Mouse (Mus musculus): ENCODE results near the gene Phldb1. TPM values are rescaled to one million over a fixed set of nuclear protein-coding genes. Genes with fewer than 3 reads are reported as not detected.

The Phldb1 gene
- polyA plus RNA-seq, 1 experiment from 2014 or later: 44.5 TPM

- H3K4me2 ChIP-seq: no peak overlapping the region
- 87% methylated on average over 1 of the region's 1 CpGs for WGBS
- H3K27ac ChIP-seq: no peak overlapping the region
- peaks cover 6% of the 10 kb centered on the region; the same call in 1 of the 2 replicates for H3K27me3 ChIP-seq
- H3K9me3 ChIP-seq: no peaks in the 10 kb centered on the region
- peaks cover 42% of the 10 kb centered on the region for H3K36me3 ChIP-seq
- no peak for ATAC-seq (ENCODE audit: low FRiP score)
- no peaks in the 10 kb centered on the region for H3K4me1 ChIP-seq (replicated peaks)
- no peak overlapping the region for H3K9ac ChIP-seq
- no peak overlapping the region for H3K4me3 ChIP-seq
These were observed 5.7 kb upstream of the Phldb1 start for GRCm38 (mm10) chr9:44740663-44741192.

GRCm38 (mm10) chr9:44737240-44737949 is 2.4 kb upstream of the Phldb1 start:
- no peak for ATAC-seq (ENCODE audit: low FRiP score)
- Histone ChIP-seq H3K4me2 (no peak overlapping the region), H3K27me3 (peaks cover 38% of the 10 kb centered on the region), H3K4me1 (replicated peaks) (peaks cover 24% of the 10 kb centered on the region), H3K9ac (no peak overlapping the region), H3K9me3 (no peaks in the 10 kb centered on the region), H3K27ac (no peak overlapping the region), H3K36me3 (peaks cover 9% of the 10 kb centered on the region), H3K4me3 (no peak overlapping the region)
- WGBS: 62% methylated on average over 8 of the region's 8 CpGs

- no peak overlapping the region for H3K9ac ChIP-seq
- peaks cover 6% of the 10 kb centered on the region for H3K36me3 ChIP-seq
- no peak for ATAC-seq (ENCODE audit: low FRiP score)
- H3K4me1 ChIP-seq (replicated peaks): peaks cover 24% of the 10 kb centered on the region
- no peaks in the 10 kb centered on the region for H3K9me3 ChIP-seq
- 52% methylated on average over 2 of the region's 2 CpGs for WGBS
- peaks cover 41% of the 10 kb centered on the region for H3K27me3 ChIP-seq
- H3K4me2 ChIP-seq: no peak overlapping the region
- H3K27ac ChIP-seq: no peak overlapping the region
- no peak overlapping the region for H3K4me3 ChIP-seq
These were observed 1.3 kb upstream of the Phldb1 start for GRCm38 (mm10) chr9:44736301-44736700.

- H3K36me3 ChIP-seq: peaks cover 2% of the 10 kb centered on the region; the same call in 1 of the 2 replicates
- no peak overlapping the region for H3K9ac ChIP-seq
- no peak overlapping the region for H3K4me3 ChIP-seq
- H3K9me3 ChIP-seq: no peaks in the 10 kb centered on the region
- H3K4me2 ChIP-seq: no peak overlapping the region
- H3K27me3 ChIP-seq: peaks cover 41% of the 10 kb centered on the region
- H3K4me1 ChIP-seq (replicated peaks): peaks cover 24% of the 10 kb centered on the region
- no peak for ATAC-seq (ENCODE audit: low FRiP score)
- WGBS: 79% methylated on average over 6 of the region's 6 CpGs
- no peak overlapping the region for H3K27ac ChIP-seq
These were observed 888 bp upstream of the Phldb1 start for GRCm38 (mm10) chr9:44735886-44736285.

DNA sequence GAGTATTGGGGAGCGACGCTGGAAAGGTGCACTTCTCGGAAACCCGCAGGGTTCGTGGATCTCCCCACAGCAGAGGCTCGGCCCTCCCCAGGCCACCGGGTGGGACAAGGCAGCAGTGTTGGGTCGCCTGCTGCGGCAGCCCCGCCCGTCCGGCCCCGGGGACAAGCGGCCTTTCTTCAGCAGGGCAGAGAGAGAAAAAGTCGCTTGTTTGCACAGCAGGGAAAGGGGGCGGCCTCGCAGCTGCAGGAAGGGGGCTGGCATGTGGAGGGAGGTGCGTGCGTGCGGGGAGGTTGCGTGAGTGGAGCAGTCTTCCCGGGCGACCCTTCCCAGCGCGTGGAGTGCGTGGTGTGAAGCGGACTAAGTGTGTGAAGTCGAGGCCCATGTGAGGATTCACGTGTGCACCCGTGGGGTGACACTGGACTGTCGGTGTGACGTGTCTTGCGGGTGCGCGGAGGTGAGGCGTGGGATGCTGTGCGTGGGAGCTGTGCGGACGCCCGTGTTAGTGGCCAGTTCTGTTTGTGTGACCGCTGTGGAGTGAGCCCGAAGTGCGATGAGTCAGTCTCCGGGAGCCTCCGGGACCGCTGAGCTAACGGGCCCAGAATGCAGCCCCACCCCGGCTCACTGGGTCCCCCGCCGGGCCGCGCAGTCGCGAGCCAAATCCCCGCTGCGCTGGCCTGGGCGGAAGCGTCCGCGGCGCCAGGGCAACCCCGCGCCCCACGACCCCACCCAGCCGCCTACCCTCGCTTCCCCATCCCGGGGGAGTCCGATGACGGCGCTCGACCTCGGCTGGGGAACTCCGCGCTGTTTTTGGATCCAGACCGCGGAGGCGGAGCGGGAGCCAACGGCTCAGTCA is 1.1 kb downstream of the Phldb1 start:
- peak overlapping the region; percentile 30 for H3K27ac ChIP-seq
- H3K4me2 ChIP-seq: peak overlapping the region; percentile 97
- peaks cover 41% of the 10 kb centered on the region for H3K27me3 ChIP-seq
- peak overlapping the region; percentile 59 for H3K4me3 ChIP-seq
- ATAC-seq (ENCODE audit: low FRiP score): peak; percentile 46
- H3K9ac ChIP-seq: peak overlapping the region; percentile 79
- no peaks in the 10 kb centered on the region for H3K36me3 ChIP-seq
- H3K4me1 ChIP-seq (replicated peaks): peaks cover 24% of the 10 kb centered on the region
- no peaks in the 10 kb centered on the region for H3K9me3 ChIP-seq
- WGBS: under 1% methylated on average over 77 of the region's 79 CpGs

- Histone ChIP-seq H3K36me3 (no peaks in the 10 kb centered on the region), H3K9me3 (no peaks in the 10 kb centered on the region), H3K9ac (peak overlapping the region; percentile 79), H3K4me3 (peak overlapping the region; percentile 59), H3K4me2 (peak overlapping the region; percentile 97), H3K4me1 (replicated peaks) (peaks cover 24% of the 10 kb centered on the region), H3K27me3 (peaks cover 41% of the 10 kb centered on the region), H3K27ac (peak overlapping the region; percentile 30)
- 53% methylated on average over 12 of the region's 12 CpGs for WGBS
- no peak for ATAC-seq (ENCODE audit: low FRiP score)
These were observed 2.0 kb downstream of the Phldb1 start for GRCm38 (mm10) chr9:44732921-44733530.

DNA sequence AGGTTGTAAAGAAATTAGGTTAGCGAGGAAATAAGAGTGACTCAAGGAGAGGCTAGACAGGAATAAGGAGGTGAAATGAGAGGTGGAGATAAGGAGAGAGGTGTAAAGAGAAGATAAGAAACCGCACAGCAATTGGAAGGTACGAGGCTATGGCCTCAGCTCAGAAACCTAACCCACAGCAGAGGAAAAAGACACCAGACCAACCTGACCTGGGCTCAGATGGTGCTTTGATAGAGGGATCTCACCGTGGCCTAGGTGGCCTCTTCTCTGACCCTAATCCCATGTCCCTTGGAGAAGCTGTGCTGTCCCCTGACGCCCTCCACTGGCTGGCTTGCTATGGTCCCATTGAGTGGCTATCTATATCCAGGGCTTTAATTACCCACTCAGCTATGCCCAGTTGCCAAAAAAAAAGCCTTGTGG is 2.9 kb downstream of the Phldb1 start:
- Histone ChIP-seq H3K27ac (no peak overlapping the region), H3K9ac (no peak overlapping the region), H3K27me3 (peaks cover 41% of the 10 kb centered on the region), H3K9me3 (no peaks in the 10 kb centered on the region), H3K4me2 (no peak overlapping the region), H3K4me3 (no peak overlapping the region), H3K36me3 (no peaks in the 10 kb centered on the region), H3K4me1 (replicated peaks) (peaks cover 28% of the 10 kb centered on the region)
- 78% methylated on average over 5 of the region's 5 CpGs for WGBS
- ATAC-seq (ENCODE audit: low FRiP score): no peak

GRCm38 (mm10) chr9:44727441-44727840 is 7.6 kb downstream of the Phldb1 start:
- no peak overlapping the region for H3K4me2 ChIP-seq
- no peak for ATAC-seq (ENCODE audit: low FRiP score)
- H3K36me3 ChIP-seq: no peaks in the 10 kb centered on the region
- 67% methylated on average over 5 of the region's 5 CpGs for WGBS
- H3K9ac ChIP-seq: no peak overlapping the region
- H3K9me3 ChIP-seq: no peaks in the 10 kb centered on the region
- peaks cover 3% of the 10 kb centered on the region for H3K27me3 ChIP-seq
- H3K4me3 ChIP-seq: no peak overlapping the region
- peaks cover 50% of the 10 kb centered on the region for H3K4me1 ChIP-seq (replicated peaks)
- H3K27ac ChIP-seq: 0 out of 2 replicates have a peak overlapping the region, but pooled peaks have one; percentile 50

DNA sequence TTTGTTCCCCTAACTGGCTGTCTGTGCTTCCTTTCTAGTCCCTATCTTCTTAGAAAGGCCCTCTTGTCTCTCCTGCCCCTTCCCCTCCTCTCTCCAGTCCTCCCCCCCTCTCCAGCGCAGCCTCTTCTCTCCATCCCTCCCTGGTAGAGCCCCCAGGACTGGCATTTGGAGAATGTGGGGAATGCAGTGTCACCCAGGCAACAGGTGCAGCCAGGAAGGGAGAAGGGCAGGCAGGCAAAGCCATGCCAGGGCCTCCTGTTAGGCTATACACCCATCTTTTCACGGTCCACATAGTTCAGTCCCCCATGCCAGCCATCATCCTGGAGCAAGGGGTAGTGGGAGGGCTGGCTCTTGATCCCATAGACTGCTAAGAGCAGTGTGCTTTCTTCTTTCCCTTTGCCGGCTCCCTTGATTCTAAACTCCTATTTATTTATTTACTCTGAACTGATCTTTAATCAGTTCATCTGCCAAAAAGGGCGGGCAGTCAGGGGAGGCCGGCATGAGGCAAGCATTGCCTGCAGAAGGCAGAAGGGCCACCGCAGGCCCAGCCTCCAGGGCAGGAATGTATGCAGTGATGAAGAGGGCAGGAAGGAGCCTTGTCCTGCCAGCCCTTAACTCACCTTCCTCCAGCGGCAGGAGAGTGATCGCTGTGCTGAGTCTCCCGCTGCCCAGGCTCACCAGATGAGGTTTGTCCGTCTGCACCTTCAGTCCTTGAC is 8.4 kb downstream of the Phldb1 start:
- no peaks in the 10 kb centered on the region for H3K27me3 ChIP-seq
- H3K4me2 ChIP-seq: no peak overlapping the region
- no peaks in the 10 kb centered on the region for H3K36me3 ChIP-seq
- H3K27ac ChIP-seq: peak overlapping the region; percentile 50
- no peak overlapping the region for H3K4me3 ChIP-seq
- no peaks in the 10 kb centered on the region for H3K9me3 ChIP-seq
- H3K9ac ChIP-seq: no peak overlapping the region
- 49% methylated on average over 10 of the region's 10 CpGs for WGBS
- peaks cover 58% of the 10 kb centered on the region for H3K4me1 ChIP-seq (replicated peaks)
- no peak for ATAC-seq (ENCODE audit: low FRiP score)

DNA sequence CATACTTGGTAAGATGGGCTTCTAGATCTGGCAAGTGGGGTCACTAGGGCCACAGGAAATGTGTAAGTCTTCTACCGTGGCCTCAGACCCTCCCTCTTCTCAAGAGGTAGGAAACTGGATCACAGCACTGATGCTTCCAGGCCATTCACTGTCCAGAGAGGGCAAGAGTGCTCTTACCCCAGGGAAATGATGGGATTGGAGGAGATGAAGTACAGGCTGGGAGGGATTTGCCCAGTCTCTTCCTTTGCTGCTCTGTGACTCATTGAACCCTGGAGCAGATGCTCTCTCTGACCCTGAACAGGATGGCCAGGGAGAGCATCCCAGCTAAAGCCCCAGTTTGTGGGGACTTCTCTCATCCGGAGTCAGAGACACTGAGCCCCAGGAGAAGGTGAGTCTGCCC is 10.3 kb downstream of the Phldb1 start:
- ATAC-seq (ENCODE audit: low FRiP score): no peak
- Histone ChIP-seq H3K36me3 (no peaks in the 10 kb centered on the region), H3K4me1 (replicated peaks) (peaks cover 72% of the 10 kb centered on the region), H3K9ac (no peak overlapping the region), H3K4me2 (no peak overlapping the region), H3K27me3 (no peaks in the 10 kb centered on the region), H3K4me3 (no peak overlapping the region), H3K9me3 (no peaks in the 10 kb centered on the region), H3K27ac (peak overlapping the region; percentile 82)
- 48% methylated on average over 2 of the region's 2 CpGs for WGBS

GRCm38 (mm10) chr9:44724223-44724622 is 10.8 kb downstream of the Phldb1 start:
- Histone ChIP-seq H3K9ac (no peak overlapping the region), H3K4me2 (no peak overlapping the region), H3K9me3 (no peaks in the 10 kb centered on the region), H3K27me3 (no peaks in the 10 kb centered on the region), H3K27ac (peak overlapping the region; percentile 82), H3K4me3 (no peak overlapping the region), H3K36me3 (no peaks in the 10 kb centered on the region), H3K4me1 (replicated peaks) (peaks cover 77% of the 10 kb centered on the region)
- WGBS: 27% methylated on average over 6 of the region's 6 CpGs
- no peak for ATAC-seq (ENCODE audit: low FRiP score)
